Mouse (Mus musculus) small intestine, adult 2 months (tissue): ENCODE data around the gene Pde8b. TPM values are rescaled to one million over a fixed set of nuclear protein-coding genes. Genes with fewer than 3 reads are reported as not detected.

Experiments used
- H3K27ac ChIP-seq: fragments of 200-500 bp; 2 replicates; pipeline ENCODE4 v1.5.1; 2012; ENCODE audit warnings: low read depth, low read length, control low read depth, inconsistent platforms; ENCODE audit not compliant: insufficient read depth
- H3K27me3 ChIP-seq: fragments of 200-500 bp; 2 replicates; pipeline ENCODE4 v1.6.1; 2012; ENCODE audit warnings: mild to moderate bottlenecking, moderate library complexity, low read length, inconsistent platforms; ENCODE audit not compliant: control insufficient read depth, insufficient read depth
- H3K36me3 ChIP-seq: fragments of 200-500 bp; 2 replicates; pipeline ENCODE4 v1.6.1; 2012; ENCODE audit warnings: mild to moderate bottlenecking, low read length, control low read depth, inconsistent platforms; ENCODE audit not compliant: control insufficient read depth, insufficient read depth
- H3K4me1 ChIP-seq: fragments of 200-500 bp; 2 replicates; pipeline ENCODE4 v1.6.1; 2012; ENCODE audit warnings: low read length, inconsistent platforms, mixed read lengths; ENCODE audit not compliant: control insufficient read depth, insufficient read depth, insufficient read length
- H3K4me3 ChIP-seq: fragments of 200-500 bp; 2 replicates; pipeline ENCODE4 v1.5.1; 2012; ENCODE audit warnings: low read depth, mild to moderate bottlenecking, control low read depth, inconsistent platforms, low read length, moderate library complexity
- CTCF ChIP-seq: fragments of 200-500 bp; IDR thresholded peaks from 2 replicates; pipeline ENCODE4 v1.5.1; 2012; ENCODE audit warnings: low read depth, mild to moderate bottlenecking, control low read depth, inconsistent platforms, low read length, moderate library complexity, mixed read lengths; ENCODE audit not compliant: insufficient replicate concordance, insufficient read length; ENCODE audit errors: extremely low read depth
- POLR2A ChIP-seq: fragments of 200-500 bp; IDR thresholded peaks from 2 replicates; pipeline ENCODE4 v1.6.1; 2012; ENCODE audit warnings: low read depth, mild to moderate bottlenecking, control low read depth, inconsistent platforms, low read length, moderate library complexity
- WGBS: fragments of 180-500 bp; shearing (Covaris S2); methylation state at CpG from one replicate; pipeline ENCODE4 v1.1.7; 2018; 5-methylcytosine and 5-hydroxymethylcytosine counted together
- polyA plus RNA-seq: library from polyadenylated mRNA; depleted of rRNA; stranded (reverse); fragments of >200 nt; gene quantifications from 2 replicates; pipeline ENCODE4 v1.2.3, GENCODE M21; 2012

Pde8b gene
- polyA plus RNA-seq, 1 experiment, result 4.8 TPM

DNA sequence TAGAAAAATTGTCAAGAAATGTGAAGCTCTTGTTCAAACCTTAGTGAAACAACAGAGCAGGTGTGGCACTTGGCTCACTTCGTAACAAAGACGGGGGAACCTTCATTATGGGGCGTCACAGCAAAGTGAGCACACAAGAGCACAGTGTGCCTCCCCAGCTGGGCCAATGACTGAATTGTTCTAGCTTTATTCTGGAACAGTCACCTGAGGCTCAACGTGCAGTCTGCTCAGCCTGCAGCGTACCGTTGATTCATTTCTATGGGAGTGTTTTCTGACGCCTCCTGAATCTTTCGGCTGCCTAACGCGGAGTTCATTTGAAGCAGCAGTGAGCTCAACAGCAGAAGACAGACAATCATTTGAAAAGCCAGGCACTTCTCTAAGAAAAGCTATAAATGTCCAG, 154.3 kb downstream of the Pde8b start:
- H3K4me1 ChIP-seq, result no peaks in the 10 kb centered on the region
- TF ChIP-seq CTCF (no peak), POLR2A (no peak)
- no peak overlapping the region for H3K4me3 ChIP-seq
- WGBS, result 50% methylated on average over 10 of the region's 10 CpGs
- H3K27me3 ChIP-seq, result no peaks in the 10 kb centered on the region
- H3K36me3 ChIP-seq, result peaks cover 3% of the 10 kb centered on the region; the same call in 1 of the 2 replicates
- H3K27ac ChIP-seq, result no peak overlapping the region

DNA sequence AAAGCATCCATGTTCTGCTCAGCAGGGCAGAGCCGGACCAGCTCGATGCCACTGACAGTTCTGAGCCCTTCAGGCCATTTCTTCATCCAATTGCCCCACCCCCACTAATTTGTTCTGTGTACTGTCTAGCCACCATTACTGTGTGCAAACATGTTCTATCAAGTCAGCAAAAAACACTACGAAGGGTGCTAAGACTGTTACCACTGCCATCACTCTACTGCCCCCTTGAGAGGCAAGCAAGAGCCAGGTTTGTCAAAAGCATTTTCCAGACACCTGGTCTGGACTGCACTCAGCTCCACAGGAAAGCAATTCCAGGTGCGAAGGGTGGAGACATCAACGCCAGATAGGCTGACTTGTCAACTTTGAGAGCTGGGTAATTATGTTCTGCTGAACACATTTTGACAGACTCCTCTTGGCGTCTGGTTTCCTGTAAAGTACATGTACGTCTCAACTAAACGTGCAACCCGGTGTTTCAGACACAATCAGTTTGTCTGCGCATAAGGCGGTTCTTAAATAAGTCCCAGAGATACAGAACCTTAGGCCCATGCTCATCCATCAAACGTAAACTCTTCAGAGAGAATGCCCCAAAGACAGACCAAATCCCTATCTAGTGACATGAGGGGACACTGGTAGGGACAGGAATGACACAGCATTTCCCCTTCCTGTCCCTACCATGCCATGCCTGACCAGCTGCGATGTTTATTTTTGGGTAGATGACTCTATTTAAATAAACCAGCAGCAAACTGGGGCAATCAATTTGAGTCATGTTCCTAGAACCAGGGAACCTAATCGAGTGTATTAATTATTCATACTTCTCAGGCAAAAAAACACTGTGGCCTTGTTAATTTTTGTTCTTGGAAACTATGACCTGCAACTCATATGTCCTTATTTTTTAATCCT, 158.3 kb downstream of the Pde8b start:
- 51% methylated on average over 14 of the region's 14 CpGs for WGBS
- H3K27me3 ChIP-seq, result no peaks in the 10 kb centered on the region
- TF ChIP-seq POLR2A (no peak), CTCF (no peak)
- H3K36me3 ChIP-seq, result no peaks in the 10 kb centered on the region
- H3K27ac ChIP-seq, result no peak overlapping the region
- no peak overlapping the region for H3K4me3 ChIP-seq
- H3K4me1 ChIP-seq, result peaks cover 9% of the 10 kb centered on the region; the same call in 1 of the 2 replicates

DNA sequence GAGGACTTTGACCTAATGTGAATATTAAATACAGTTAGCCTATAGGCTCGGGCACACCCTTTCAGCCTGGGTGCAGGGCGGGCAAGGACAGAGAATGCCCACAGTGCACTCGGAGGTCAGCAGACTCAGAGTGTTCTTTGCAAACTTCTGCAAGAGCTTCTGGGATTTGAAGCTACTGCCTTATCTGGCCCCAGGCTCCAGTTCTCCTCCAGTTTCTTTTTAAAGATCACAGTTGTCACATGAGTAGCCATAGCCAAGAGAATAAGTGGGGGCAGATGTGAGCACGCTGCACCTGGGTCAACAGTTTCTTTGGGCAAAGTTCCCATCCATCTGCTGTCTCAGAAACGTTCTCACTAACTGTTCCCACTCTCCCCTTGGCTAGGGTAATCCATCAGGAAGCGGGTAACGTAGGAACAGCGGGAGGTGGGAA, 162.8 kb downstream of the Pde8b start:
- H3K4me3 ChIP-seq, result no peak overlapping the region
- H3K27ac ChIP-seq, result no peak overlapping the region
- H3K27me3 ChIP-seq, result no peaks in the 10 kb centered on the region
- H3K36me3 ChIP-seq, result no peaks in the 10 kb centered on the region
- WGBS, result 18% methylated on average over 8 of the region's 8 CpGs
- peaks cover 12% of the 10 kb centered on the region; the same call in 1 of the 2 replicates for H3K4me1 ChIP-seq
- no peak for TF ChIP-seq CTCF
- TF ChIP-seq POLR2A, result no peak

DNA sequence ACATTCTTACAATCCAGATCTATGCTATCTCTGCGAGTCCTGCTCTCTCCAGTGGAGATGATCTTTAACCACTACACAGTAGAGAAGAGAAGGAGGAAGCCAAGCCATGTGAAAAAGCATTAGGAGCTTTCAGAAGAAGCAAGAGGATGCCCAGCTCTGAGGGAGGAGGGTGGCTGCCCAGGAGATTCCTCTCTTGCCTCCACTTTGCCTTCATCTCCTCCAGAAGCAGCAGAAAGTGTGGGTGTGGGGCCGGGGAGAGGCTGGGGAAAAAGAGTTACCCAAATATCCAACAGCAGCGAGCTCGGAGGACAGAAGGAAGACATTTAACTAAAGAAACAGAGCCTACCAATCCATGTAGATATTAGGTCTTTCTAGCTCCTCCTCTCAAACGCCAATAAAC, 164.1 kb downstream of the Pde8b start:
- TF ChIP-seq POLR2A (no peak), CTCF (no peak)
- no peak overlapping the region for H3K4me3 ChIP-seq
- H3K36me3 ChIP-seq, result no peaks in the 10 kb centered on the region
- H3K4me1 ChIP-seq, result peaks cover 12% of the 10 kb centered on the region; the same call in 1 of the 2 replicates
- WGBS, result 69% methylated on average over 5 of the region's 5 CpGs
- no peak overlapping the region for H3K27ac ChIP-seq
- H3K27me3 ChIP-seq, result no peaks in the 10 kb centered on the region

DNA sequence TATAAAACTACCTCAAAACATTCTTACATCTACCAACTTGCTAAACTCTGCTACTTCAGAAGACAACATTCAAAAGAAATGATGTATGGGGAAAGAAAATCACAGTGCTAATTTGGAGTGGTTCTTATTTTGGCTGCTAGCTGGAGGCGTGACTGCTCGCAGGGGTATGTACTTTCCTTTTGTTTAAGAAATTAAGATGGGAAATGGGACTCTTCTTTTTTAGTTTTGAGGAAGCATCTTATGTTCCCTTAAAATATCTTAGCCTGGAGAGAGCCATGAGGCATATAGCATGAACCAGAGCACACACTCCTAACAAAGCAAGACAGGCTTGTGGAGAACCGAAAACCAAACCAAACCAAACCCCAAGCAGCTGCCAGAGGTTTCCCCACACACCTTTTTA, 167.5 kb downstream of the Pde8b start:
- 87% methylated on average over 3 of the region's 3 CpGs for WGBS
- H3K27ac ChIP-seq, result no peak overlapping the region
- no peaks in the 10 kb centered on the region for H3K36me3 ChIP-seq
- no peak overlapping the region for H3K4me3 ChIP-seq
- H3K4me1 ChIP-seq, result peaks cover 10% of the 10 kb centered on the region; the same call in 1 of the 2 replicates
- H3K27me3 ChIP-seq, result no peaks in the 10 kb centered on the region
- no peak for TF ChIP-seq CTCF
- TF ChIP-seq POLR2A, result no peak

DNA sequence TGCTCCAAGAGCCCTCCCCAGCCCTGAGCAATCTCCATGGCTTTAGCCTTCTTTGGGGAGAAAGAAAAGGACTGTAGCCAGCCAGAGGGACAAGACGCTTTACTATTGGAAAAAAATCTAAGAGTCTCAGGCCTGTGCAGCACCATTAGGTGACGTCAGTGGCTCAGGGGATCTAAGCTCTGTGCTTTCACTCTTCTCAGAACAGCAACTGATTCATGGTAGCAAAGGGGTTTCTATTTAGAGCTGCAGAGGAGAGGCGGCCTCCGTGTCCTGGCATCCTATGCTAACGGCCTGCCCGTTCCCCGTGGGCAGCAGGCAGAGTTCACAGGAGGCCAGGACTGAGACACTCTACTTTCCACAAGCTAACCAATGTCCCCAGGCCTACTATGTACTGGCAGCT, 169.1 kb downstream of the Pde8b start:
- Histone ChIP-seq H3K27me3 (no peaks in the 10 kb centered on the region), H3K4me1 (no peaks in the 10 kb centered on the region), H3K4me3 (no peak overlapping the region), H3K36me3 (no peaks in the 10 kb centered on the region), H3K27ac (no peak overlapping the region)
- 72% methylated on average over 7 of the region's 7 CpGs for WGBS
- TF ChIP-seq POLR2A, result no peak
- no peak for TF ChIP-seq CTCF

DNA sequence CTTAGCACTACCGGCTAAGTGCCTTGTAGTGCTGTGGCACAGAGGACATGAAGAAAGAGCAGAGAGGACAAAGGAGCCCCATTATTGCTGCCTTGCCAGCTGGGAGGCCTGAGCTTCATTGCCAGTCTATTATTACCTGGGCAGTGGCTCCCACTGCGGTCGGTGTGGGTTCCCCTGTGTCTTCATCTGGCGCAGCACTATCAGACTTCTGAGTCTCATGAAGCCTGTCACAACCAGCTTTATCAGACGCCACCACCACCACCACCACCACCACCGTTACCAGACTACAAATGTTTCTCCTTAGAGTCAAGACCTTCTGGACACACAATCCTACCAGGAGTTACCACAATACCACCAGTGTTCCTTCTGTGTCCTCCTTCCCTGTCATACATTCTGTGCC, 171.6 kb downstream of the Pde8b start:
- 86% methylated on average over 6 of the region's 6 CpGs for WGBS
- no peaks in the 10 kb centered on the region for H3K36me3 ChIP-seq
- H3K4me1 ChIP-seq, result no peaks in the 10 kb centered on the region
- no peak overlapping the region for H3K4me3 ChIP-seq
- no peak for TF ChIP-seq POLR2A
- TF ChIP-seq CTCF, result no peak
- H3K27ac ChIP-seq, result no peak overlapping the region
- no peaks in the 10 kb centered on the region for H3K27me3 ChIP-seq
